Mouse (Mus musculus): ENCODE measurements around the gene Rgl1.

Gene Rgl1

DNA sequence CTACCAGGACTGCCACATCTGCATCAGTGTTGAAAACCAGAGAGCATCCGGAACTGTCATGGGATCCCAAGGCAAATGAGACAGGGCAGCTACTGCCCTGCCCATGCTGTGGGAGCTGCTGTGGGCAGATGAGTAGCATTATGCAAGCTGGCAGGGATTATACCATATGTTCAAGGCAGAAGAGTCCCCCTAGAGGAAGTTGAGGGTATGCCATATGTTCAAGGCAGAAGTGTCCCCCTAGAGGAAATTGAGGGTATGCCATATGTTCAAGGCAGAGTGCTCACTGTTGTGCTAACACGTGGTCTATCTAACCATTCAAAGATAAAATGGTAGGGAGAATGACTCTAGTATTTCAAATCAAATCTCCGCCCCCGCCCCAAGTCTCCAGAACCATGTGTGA, 254.9 kb downstream of the Rgl1 start:
- peak; percentile 56 to 64 for DNase-seq (ENCODE audit: low spot score in 2 of 2)

DNA sequence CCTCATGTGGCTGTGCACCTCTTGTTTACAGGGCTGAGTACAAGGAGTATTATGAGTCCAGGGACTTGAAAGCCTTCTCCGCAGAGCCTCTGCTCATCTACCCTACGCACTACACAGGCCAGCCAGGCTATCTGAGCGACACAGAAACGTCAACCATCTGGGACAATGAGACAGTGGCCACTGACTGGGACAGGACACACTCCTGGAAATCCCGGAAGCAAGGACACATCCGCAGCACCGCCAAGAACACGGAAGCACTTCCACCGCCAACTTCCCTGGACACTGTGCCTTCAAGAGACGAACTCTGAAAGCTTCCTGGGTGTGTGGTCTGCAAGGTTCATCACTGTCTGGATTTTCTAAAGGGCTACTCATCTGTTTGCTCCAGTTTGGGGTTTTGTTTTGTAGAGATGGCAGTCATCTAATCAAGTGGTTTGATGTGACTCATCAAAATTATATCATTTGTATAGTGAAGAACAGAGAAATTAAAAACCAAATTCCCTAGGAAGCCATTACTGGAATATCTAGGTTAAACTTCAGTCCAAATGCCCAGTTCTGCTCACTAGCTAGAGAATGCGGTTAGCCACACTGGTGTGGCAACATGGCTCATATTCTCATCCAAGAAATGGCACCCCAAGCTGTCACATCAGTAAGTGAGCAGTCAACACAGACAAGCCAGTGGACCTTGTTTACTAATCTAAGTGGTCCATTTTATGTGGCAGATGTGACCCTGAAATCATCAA, 257.5 kb downstream of the Rgl1 start:
- no peak for DNase-seq (ENCODE audit: low spot score in 2 of 2)

DNA sequence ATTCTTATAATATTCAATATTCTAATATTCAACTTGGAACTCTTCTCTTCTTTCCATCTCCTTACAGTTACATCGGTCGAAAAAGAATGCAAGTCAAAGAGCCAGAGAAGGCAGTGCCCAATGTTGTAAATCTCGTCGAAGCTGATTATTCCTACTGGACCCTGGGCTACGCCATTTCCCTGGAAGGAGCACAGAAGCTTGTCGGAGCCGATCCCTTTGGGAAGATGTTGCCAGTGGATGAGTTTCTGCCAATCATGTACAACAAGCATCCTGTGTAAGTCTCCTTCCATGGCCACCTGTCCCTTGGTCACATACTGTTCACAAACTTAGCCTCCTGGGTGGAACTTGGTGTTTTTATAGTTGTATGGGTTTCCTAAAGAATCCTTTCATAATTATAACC, 259.4 kb downstream of the Rgl1 start:
- no peak for DNase-seq (ENCODE audit: low spot score in 2 of 2)

DNA sequence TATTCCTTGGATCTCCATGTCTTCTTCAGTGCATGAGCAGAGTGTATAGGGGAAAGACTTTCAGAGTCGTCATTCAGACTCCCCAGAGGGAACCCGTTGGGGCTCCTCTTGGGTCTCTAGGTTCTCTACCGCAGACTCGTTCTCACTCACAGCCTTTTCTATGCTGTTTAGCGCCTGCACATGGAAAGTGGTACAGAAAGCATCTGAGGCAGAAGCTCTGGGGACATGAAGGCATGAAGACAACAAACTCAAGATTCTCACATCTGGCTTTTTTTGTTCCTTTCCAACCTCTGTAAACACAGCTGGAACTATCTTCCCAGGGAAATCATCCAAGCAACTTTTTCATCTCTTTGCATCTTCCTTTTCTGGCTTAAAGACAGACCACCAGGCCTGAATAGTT, 260.0 kb downstream of the Rgl1 start:
- DNase-seq (ENCODE audit: low spot score in 2 of 2), result no peak

DNA sequence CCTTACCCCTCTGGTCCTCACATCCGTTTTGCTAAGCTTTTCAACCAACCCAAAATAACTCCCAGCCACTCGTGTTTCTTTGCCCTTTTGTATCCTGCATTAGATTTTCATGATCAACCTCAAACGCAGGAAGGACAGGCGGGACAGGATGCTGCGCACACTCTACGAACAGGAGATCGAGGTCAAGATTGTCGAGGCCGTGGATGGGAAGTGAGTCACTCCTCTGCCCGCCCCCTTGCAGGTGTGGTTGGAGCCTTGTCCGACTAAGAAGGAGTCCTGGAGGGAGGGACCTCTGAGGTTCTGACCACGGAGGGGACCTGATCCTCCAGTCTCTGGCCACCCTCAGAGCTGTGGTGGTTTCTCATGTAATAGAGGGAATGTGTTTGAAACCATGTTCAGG, 266.3 kb downstream of the Rgl1 start:
- peak in 1 of 2 experiments; percentile 8 for DNase-seq (ENCODE audit: low spot score in 2 of 2)

DNA sequence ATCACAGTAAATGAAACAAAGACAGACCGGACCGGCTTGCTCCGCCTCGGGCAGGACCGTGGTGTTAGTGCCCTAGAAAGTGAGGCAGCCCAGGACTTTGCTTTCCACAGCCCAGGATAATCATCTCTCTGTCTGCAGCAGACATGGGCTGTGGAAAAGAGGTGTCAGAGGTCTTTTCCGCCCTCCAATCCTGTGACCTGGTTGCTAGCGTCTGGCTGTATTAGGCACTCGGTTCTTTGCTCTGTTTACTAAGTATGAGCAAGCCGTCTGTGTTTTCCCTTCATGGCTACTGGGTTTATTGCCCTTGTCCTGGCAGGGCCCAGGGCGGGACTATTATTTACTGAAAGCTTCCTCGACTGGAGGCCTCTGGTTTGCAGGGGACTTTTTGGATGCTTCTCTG, 268.6 kb downstream of the Rgl1 start:
- no peak for DNase-seq (ENCODE audit: low spot score in 2 of 2)

DNA sequence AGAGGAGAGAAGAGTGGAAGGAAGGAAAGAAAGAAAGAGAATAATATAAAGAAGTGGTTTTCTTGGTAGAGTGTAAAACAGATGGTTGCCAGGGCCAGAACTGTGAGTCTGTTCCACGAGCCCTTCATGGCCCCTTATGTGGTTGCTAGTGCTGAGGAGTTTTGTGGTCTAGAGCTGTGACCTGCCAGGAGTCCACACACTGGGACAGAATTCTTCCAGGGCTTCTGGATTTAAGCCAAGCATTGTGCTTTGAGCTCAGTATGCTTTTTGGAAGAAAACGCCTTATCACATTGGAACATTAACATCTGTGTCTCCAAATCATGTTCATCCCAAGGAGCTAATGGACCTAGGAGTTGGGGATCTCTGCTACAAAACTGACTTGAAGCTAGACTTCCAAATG, 269.3 kb downstream of the Rgl1 start:
- DNase-seq (ENCODE audit: low spot score in 2 of 2), result no peak

DNA sequence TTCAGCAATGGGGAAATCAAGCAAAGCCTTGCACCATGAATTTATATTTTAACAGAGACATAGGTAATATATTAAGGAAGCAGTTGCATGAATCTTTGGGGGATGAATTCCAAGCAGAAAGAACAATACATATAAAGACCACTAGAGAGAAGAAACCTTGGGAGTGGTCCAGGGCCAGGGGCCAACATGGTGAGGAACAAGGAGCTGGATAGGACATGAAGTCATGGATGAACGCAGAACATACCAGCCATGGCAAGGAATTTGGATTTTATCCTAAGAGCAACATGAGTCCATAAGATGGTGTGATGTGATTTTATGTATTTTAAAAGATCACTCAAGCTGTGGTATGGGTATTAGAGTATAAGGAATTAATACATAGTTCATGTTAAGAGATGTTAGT, 273.9 kb downstream of the Rgl1 start:
- DNase-seq (ENCODE audit: low spot score in 2 of 2), result no peak

DNA sequence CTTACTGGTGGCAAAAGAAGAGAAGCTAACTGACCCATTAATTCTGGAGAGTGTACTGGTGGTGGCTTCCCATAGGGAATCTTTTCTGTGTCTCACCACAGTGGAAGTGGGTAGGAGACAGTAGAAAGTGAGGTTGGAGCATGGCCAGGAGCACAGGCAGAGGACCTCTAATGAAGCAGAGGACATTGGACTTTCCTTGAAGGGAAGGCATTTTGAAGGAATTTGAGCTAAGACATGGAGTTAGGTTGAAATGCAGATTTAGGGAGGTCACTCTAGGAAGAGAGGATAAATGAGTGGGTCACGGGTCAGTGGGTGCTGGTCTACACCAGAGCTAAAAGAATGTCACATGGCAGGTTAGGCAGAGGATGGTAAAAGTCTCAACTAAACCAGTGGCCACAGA, 275.3 kb downstream of the Rgl1 start:
- no peak for DNase-seq (ENCODE audit: low spot score in 2 of 2)

DNA sequence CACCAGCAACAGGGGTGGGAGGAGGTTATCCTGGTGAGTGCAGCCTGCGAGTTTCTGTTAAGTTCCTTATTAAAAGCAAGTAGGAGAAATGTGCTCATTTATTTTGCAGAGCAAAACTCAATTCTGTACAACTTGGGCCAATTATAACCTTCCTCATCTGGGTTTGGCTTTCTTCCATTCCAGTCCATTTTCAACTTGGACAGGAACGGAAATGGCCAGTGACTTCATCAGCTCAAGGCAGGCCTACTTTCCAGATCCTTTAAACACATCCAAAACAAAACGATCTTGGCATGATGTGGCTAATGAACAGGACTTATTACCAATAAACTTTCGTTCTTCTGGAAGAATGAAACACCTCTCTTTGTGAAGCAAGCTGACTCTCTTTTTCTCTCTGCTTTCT, 290.0 kb downstream of the Rgl1 start:
- no peak for DNase-seq (ENCODE audit: low spot score in 2 of 2)

DNA sequence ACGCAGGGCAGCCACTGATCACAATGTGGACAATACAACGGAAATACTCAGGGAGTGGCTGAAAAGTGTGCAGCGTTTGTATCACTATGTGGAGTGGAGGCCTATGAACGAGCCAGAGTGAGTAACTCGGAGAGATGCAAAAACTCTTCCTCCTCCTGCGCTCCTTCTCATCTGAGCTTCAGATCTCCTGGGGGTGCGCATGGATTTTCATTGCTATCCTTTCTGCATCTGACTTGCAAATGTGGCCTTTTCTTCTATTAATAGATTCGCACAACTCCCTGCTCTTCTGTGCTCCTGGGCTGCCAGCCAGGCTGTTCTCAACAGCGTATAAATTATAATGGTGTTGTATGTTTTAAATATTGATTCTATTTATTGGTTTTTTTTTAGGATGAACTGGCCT, 297.7 kb downstream of the Rgl1 start:
- no peak for DNase-seq (ENCODE audit: low spot score in 2 of 2)

All from natural killer cell, adult 2 months (primary cell).